Mouse (Mus musculus) embryonic facial prominence, embryonic 12.5 days (tissue): ENCODE measurements at regions not wholly inside any gene's neighbourhood (a gene's known extent, or its start where the extent isn't known, plus 50 kb on each side); places are given as distances from the start of the nearest gene placed in this dataset.

Experiments
- ATAC-seq: fragments of 200-750 bp; cut with Nextera tagmentation; 2 replicates; pipeline ENCODE4 v1.8.0; 2017; ENCODE audit not compliant: insufficient number of reproducible peaks, insufficient read depth, low FRiP score, low TSS enrichment
- H3K27ac ChIP-seq: fragments of 300-500 bp; sonication (generic); 2 replicates; pipeline ENCODE4 v1.5.1; 2016; ENCODE audit warnings: mild to moderate bottlenecking
- H3K27me3 ChIP-seq: fragments of 300-500 bp; sonication (generic); 2 replicates; pipeline ENCODE4 v1.6.1; 2016; ENCODE audit warnings: mild to moderate bottlenecking, moderate library complexity
- H3K36me3 ChIP-seq: fragments of 300-500 bp; sonication (generic); 2 replicates; pipeline ENCODE4 v1.6.1; 2016; ENCODE audit warnings: mild to moderate bottlenecking
- H3K4me1 ChIP-seq: fragments of 300-500 bp; sonication (generic); 2 replicates; pipeline ENCODE4 v1.6.1; 2016
- H3K4me2 ChIP-seq: fragments of 300-500 bp; sonication (generic); replicated peaks from 2 replicates; pipeline ENCODE4 v1.6.1; 2016; ENCODE audit warnings: mild to moderate bottlenecking, moderate library complexity
- H3K4me3 ChIP-seq: fragments of 300-500 bp; sonication (generic); 2 replicates; pipeline ENCODE4 v1.5.1; 2016; ENCODE audit warnings: mild to moderate bottlenecking
- H3K9ac ChIP-seq: fragments of 300-500 bp; sonication (generic); 2 replicates; pipeline ENCODE4 v1.6.1; 2016; ENCODE audit warnings: mild to moderate bottlenecking, moderate library complexity
- H3K9me3 ChIP-seq: fragments of 300-500 bp; sonication (generic); 2 replicates; pipeline ENCODE4 v1.6.1; 2016; ENCODE audit warnings: mild to moderate bottlenecking, moderate library complexity
- WGBS: fragments of 180-500 bp; shearing (Covaris S2); methylation state at CpG from one replicate; pipeline ENCODE4 v1.1.7; 2016; 5-methylcytosine and 5-hydroxymethylcytosine counted together

- no peak overlapping the region for H3K27ac ChIP-seq
- no peak overlapping the region for H3K4me2 ChIP-seq
- no peak overlapping the region for H3K4me3 ChIP-seq
- no peaks in the 10 kb centered on the region for H3K27me3 ChIP-seq
- H3K9ac ChIP-seq: no peak overlapping the region
- H3K9me3 ChIP-seq: no peaks in the 10 kb centered on the region
- no peaks in the 10 kb centered on the region for H3K4me1 ChIP-seq
- no peaks in the 10 kb centered on the region for H3K36me3 ChIP-seq
- no peak for ATAC-seq
- 74% methylated on average over 3 of the region's 3 CpGs for WGBS
Measured at GRCm38 (mm10) chr4:125324495-125324894, 166.0 kb upstream of the Grik3 start.

GRCm38 (mm10) chr4:125319343-125319742 lies 171.2 kb upstream of the Grik3 start:
- no peak overlapping the region for H3K4me3 ChIP-seq
- no peaks in the 10 kb centered on the region for H3K9me3 ChIP-seq
- ATAC-seq: no peak
- H3K27me3 ChIP-seq: no peaks in the 10 kb centered on the region; the same call in 1 of the 2 replicates
- H3K27ac ChIP-seq: no peak overlapping the region
- H3K4me1 ChIP-seq: no peaks in the 10 kb centered on the region
- H3K36me3 ChIP-seq: no peaks in the 10 kb centered on the region
- H3K4me2 ChIP-seq: no peak overlapping the region
- H3K9ac ChIP-seq: no peak overlapping the region
- WGBS: 12% methylated on average over 5 of the region's 5 CpGs

GRCm38 (mm10) chr4:125318293-125318692 lies 172.2 kb upstream of the Grik3 start:
- WGBS: 53% methylated on average over 8 of the region's 8 CpGs
- Histone ChIP-seq H3K4me2 (no peak overlapping the region), H3K27ac (no peak overlapping the region), H3K4me1 (no peaks in the 10 kb centered on the region), H3K9ac (no peak overlapping the region), H3K27me3 (no peaks in the 10 kb centered on the region; the same call in 1 of the 2 replicates), H3K4me3 (no peak overlapping the region), H3K9me3 (no peaks in the 10 kb centered on the region), H3K36me3 (no peaks in the 10 kb centered on the region)
- ATAC-seq: no peak

GRCm38 (mm10) chr4:125316876-125317275 lies 173.6 kb upstream of the Grik3 start:
- Histone ChIP-seq H3K4me2 (no peak overlapping the region), H3K36me3 (no peaks in the 10 kb centered on the region), H3K9ac (no peak overlapping the region), H3K27ac (no peak overlapping the region), H3K4me1 (no peaks in the 10 kb centered on the region), H3K9me3 (no peaks in the 10 kb centered on the region), H3K27me3 (no peaks in the 10 kb centered on the region; the same call in 1 of the 2 replicates), H3K4me3 (no peak overlapping the region)
- 77% methylated on average over 3 of the region's 3 CpGs for WGBS
- ATAC-seq: no peak

- H3K27me3 ChIP-seq: no peaks in the 10 kb centered on the region; the same call in 1 of the 2 replicates
Measured at GRCm38 (mm10) chr4:125315818-125316217, 174.7 kb upstream of the Grik3 start.

DNA sequence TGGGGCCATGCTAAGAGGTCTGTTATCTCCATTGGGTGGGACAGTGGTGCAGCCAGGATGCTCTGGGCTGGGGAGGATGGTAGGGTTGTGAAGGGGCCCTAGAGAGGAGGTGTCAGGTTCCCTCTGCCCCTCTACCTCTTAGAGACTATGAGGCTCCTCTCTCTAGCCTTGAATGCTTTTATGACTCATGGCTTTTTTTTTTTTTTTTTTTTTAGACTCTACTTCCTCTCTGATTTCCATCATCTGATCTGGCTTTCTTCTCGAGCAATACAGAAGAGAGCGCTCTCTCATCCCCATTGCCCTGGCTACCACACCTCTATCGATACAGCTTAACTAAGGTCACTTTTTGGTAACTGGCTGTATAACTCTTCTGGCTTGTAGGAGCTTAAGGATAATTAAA lies 176.6 kb upstream of the Grik3 start:
- 70% methylated on average over 3 of the region's 3 CpGs for WGBS
- Histone ChIP-seq H3K9me3 (no peaks in the 10 kb centered on the region), H3K9ac (no peak overlapping the region), H3K4me2 (no peak overlapping the region), H3K27me3 (no peaks in the 10 kb centered on the region; the same call in 1 of the 2 replicates), H3K36me3 (no peaks in the 10 kb centered on the region), H3K27ac (no peak overlapping the region), H3K4me3 (no peak overlapping the region), H3K4me1 (no peaks in the 10 kb centered on the region)
- no peak for ATAC-seq

More at GRCm38 (mm10) chr4:125315818-125316217, 174.7 kb upstream of the Grik3 start:
- H3K4me1 ChIP-seq: no peaks in the 10 kb centered on the region
- H3K9ac ChIP-seq: no peak overlapping the region
- peak; percentile 74 for ATAC-seq
- H3K4me2 ChIP-seq: no peak overlapping the region
- no peaks in the 10 kb centered on the region for H3K36me3 ChIP-seq
- WGBS: 28% methylated on average over 6 of the region's 6 CpGs
- no peaks in the 10 kb centered on the region for H3K9me3 ChIP-seq
- H3K4me3 ChIP-seq: no peak overlapping the region
- no peak overlapping the region for H3K27ac ChIP-seq

GRCm38 (mm10) chr4:125313252-125313651 lies 177.2 kb upstream of the Grik3 start:
- Histone ChIP-seq H3K4me2 (no peak overlapping the region), H3K4me3 (no peak overlapping the region)

GRCm38 (mm10) chr4:125308171-125308570 lies 180.5 kb upstream of the Zc3h12a start:
- H3K27ac ChIP-seq: no peak overlapping the region
- no peak overlapping the region for H3K4me3 ChIP-seq
- H3K36me3 ChIP-seq: no peaks in the 10 kb centered on the region
- no peak for ATAC-seq
- no peaks in the 10 kb centered on the region for H3K9me3 ChIP-seq
- no peak overlapping the region for H3K9ac ChIP-seq
- WGBS: 45% methylated on average over 8 of the region's 8 CpGs
- H3K27me3 ChIP-seq: no peaks in the 10 kb centered on the region
- no peaks in the 10 kb centered on the region for H3K4me1 ChIP-seq
- H3K4me2 ChIP-seq: no peak overlapping the region

More at GRCm38 (mm10) chr4:125313252-125313651, 177.2 kb upstream of the Grik3 start:
- no peaks in the 10 kb centered on the region for H3K9me3 ChIP-seq
- WGBS: 1% methylated on average over 11 of the region's 11 CpGs
- no peak for ATAC-seq
- H3K4me1 ChIP-seq: no peaks in the 10 kb centered on the region
- no peak overlapping the region for H3K9ac ChIP-seq
- no peaks in the 10 kb centered on the region for H3K36me3 ChIP-seq
- H3K27me3 ChIP-seq: no peaks in the 10 kb centered on the region; the same call in 1 of the 2 replicates
- H3K27ac ChIP-seq: no peak overlapping the region

DNA sequence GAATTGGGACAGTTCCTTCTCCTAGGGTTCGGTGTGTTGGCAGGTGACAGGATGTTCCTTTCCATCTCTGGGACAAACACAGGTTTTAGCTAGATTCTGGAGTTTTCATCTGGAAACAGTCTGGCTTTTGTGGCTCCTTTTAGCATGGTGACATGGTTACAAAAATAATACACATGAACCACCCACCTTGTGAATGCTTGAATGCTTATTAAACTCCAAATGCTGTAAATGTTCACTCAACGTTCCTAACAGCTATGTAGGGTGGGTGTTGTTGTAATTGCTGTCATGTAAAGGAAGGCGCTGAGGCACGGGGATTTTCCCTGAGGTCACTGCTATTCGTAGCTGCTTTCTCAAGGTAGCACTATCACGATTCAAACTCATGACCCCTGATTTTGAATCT lies 178.1 kb upstream of the Zc3h12a start:
- Histone ChIP-seq H3K9me3 (no peaks in the 10 kb centered on the region), H3K4me3 (no peak overlapping the region), H3K27me3 (no peaks in the 10 kb centered on the region), H3K27ac (no peak overlapping the region), H3K4me1 (no peaks in the 10 kb centered on the region), H3K4me2 (no peak overlapping the region), H3K36me3 (no peaks in the 10 kb centered on the region), H3K9ac (no peak overlapping the region)
- whole genome bisulfite sequencing: 75% methylated on average over 6 of the region's 6 CpGs
- ATAC-seq: no peak

- no peak overlapping the region for H3K27ac ChIP-seq
- H3K36me3 ChIP-seq: no peaks in the 10 kb centered on the region
- no peaks in the 10 kb centered on the region for H3K27me3 ChIP-seq
- 69% methylated on average over 7 of the region's 7 CpGs for WGBS
- no peak overlapping the region for H3K4me2 ChIP-seq
- H3K9me3 ChIP-seq: no peaks in the 10 kb centered on the region
- H3K4me3 ChIP-seq: no peak overlapping the region
- ATAC-seq: no peak
- H3K9ac ChIP-seq: no peak overlapping the region
- H3K4me1 ChIP-seq: no peaks in the 10 kb centered on the region
Measured at GRCm38 (mm10) chr4:125302660-125303059, 175.0 kb upstream of the Zc3h12a start.

GRCm38 (mm10) chr4:125300503-125301457 lies 173.1 kb upstream of the Zc3h12a start:
- Histone ChIP-seq H3K27me3 (no peaks in the 10 kb centered on the region), H3K9me3 (no peaks in the 10 kb centered on the region), H3K4me1 (no peaks in the 10 kb centered on the region), H3K27ac (no peak overlapping the region), H3K36me3 (no peaks in the 10 kb centered on the region), H3K4me3 (no peak overlapping the region), H3K4me2 (no peak overlapping the region), H3K9ac (no peak overlapping the region)
- ATAC-seq: no peak
- 23% methylated on average over 33 of the region's 33 CpGs for WGBS

- no peaks in the 10 kb centered on the region for H3K4me1 ChIP-seq
- no peaks in the 10 kb centered on the region for H3K27me3 ChIP-seq
- no peak for ATAC-seq
- H3K27ac ChIP-seq: no peak overlapping the region
- H3K4me3 ChIP-seq: no peak overlapping the region
- H3K36me3 ChIP-seq: no peaks in the 10 kb centered on the region
- 0 out of 2 replicates have a peak, but pooled peaks cover 4% of the 10 kb centered on the region for H3K9me3 ChIP-seq
- no peak overlapping the region for H3K4me2 ChIP-seq
- 83% methylated on average over 6 of the region's 6 CpGs for WGBS
- no peak overlapping the region for H3K9ac ChIP-seq
Measured at GRCm38 (mm10) chr4:125290761-125291160, 163.1 kb upstream of the Zc3h12a start.
